Mouse (Mus musculus): ENCODE measurements around the gene Etl4.

DNA sequence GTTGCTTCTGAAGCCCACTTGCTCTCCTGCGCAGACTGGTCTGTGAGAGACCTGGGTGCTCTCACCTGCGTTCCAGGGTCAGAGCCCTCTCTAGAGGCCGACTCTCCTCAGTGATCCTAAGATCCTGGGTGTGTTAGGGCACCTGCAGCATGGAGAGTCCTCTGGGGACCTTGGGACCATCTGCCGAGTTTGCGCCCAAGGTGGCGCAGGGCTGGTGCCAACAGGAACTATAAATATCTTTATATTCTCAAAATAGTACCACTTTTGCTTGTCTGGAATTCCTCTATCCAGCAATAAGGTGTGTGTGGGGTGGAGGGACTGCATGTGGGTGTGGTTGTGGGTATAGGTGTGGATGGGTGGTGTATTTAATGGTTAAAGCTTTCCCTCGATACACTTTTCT, 293.4 kb downstream of the Etl4 start:
- TF ChIP-seq CTCF (IDR thresholded peaks at IDR 0.05; ENCODE audit: low read depth, low read length) (no peak), EP300 (IDR thresholded peaks at IDR 0.05; ENCODE audit: insufficient read depth, low read depth, low read length) (no peak)
